Mouse (Mus musculus) lung, postnatal 0 days (tissue): ENCODE results near the gene Myo1e. TPM values are rescaled to one million over a fixed set of nuclear protein-coding genes. Genes with fewer than 3 reads are reported as not detected.

ENCODE experiments used
- ATAC-seq: fragments of 200-750 bp; cut with Nextera tagmentation; 2 replicates; pipeline ENCODE4 v1.8.0; 2017; ENCODE audit warnings: moderate library complexity
- DNase-seq: peaks from one replicate; pipeline ENCODE4 v3.0.0-alpha.2; 2016; ENCODE audit warnings: low spot score
- H3K27ac ChIP-seq: fragments of 300-500 bp; sonication (generic); 2 replicates; pipeline ENCODE4 v1.5.1; 2014; ENCODE audit warnings: antibody characterized with exemption, mild to moderate bottlenecking, low read length, mixed read lengths
- H3K27me3 ChIP-seq: fragments of 300-500 bp; sonication (generic); replicated peaks from 2 replicates; pipeline ENCODE4 v1.6.1; 2014; ENCODE audit warnings: low read length, mixed read lengths; ENCODE audit not compliant: insufficient read depth
- H3K36me3 ChIP-seq: fragments of 300-500 bp; sonication (generic); 2 replicates; pipeline ENCODE4 v1.6.1; 2014; ENCODE audit warnings: low read length, mixed read lengths; ENCODE audit not compliant: insufficient read depth
- H3K4me1 ChIP-seq: fragments of 300-500 bp; sonication (generic); 2 replicates; pipeline ENCODE4 v1.6.1; 2014; ENCODE audit warnings: antibody characterized with exemption, low read depth, low read length, mixed read lengths; ENCODE audit not compliant: insufficient read depth
- H3K4me2 ChIP-seq: fragments of 300-500 bp; sonication (generic); replicated peaks from 2 replicates; pipeline ENCODE4 v1.6.1; 2014; ENCODE audit warnings: low read depth, mild to moderate bottlenecking, low read length, moderate library complexity, mixed read lengths
- H3K4me3 ChIP-seq: fragments of 300-500 bp; sonication (generic); 2 replicates; pipeline ENCODE4 v1.5.1; 2014; ENCODE audit warnings: low read depth, low read length
- H3K9ac ChIP-seq: fragments of 300-500 bp; sonication (generic); replicated peaks from 2 replicates; pipeline ENCODE4 v1.6.1; 2014; ENCODE audit warnings: low read depth, mild to moderate bottlenecking
- H3K9me3 ChIP-seq: fragments of 300-500 bp; sonication (generic); 2 replicates; pipeline ENCODE4 v1.6.1; 2016; ENCODE audit warnings: low read length, mixed read lengths
- CTCF ChIP-seq: IDR thresholded peaks from 2 replicates; pipeline ENCODE4 v1.5.1; 2016; ENCODE audit warnings: antibody characterized with exemption, mild to moderate bottlenecking
- EP300 ChIP-seq: IDR thresholded peaks from 2 replicates; pipeline ENCODE4 v1.6.1; 2016; ENCODE audit warnings: antibody characterized with exemption, mild to moderate bottlenecking, control low read depth
- WGBS: fragments of 180-500 bp; shearing (Covaris S2); extraction: QIAGEN DNeasy Blood & Tissue Kit; methylation state at CpG from one replicate; pipeline ENCODE4 v1.1.7; 2014; 5-methylcytosine and 5-hydroxymethylcytosine counted together
- polyA plus RNA-seq: library from polyadenylated mRNA; unstranded; fragments of >200 nt; fragmentation: Nextera tagmentation; extraction: Ambion mirVana; gene quantifications from 2 replicates; pipeline ENCODE4 v1.2.1, GENCODE M21; 2015

The Myo1e gene
- polyA plus RNA-seq, 1 experiment from 2014 or later: 36.0 TPM

DNA sequence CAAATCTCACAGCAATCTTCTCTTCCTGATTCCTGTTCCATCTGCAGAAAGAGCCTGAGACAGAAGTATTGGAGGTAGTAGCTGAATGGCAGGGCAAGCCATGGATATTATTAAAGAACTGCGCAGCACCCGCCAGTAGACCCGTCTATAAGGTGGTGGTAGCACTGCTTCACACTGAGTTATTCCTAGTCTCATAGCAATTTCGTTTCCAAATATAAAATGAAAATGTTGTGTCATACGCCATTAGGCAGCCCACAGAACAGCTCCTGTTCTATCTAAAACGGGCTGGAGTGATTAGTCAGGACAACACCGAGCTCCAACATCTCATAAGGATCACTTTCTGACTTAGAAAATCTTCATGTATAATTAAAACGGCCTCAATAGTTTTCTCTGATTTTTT lies 157.6 kb downstream of the Myo1e start:
- no peak for TF ChIP-seq EP300
- no peak for TF ChIP-seq CTCF
- H3K27ac ChIP-seq: no peak overlapping the region
- no peaks in the 10 kb centered on the region for H3K27me3 ChIP-seq
- peaks cover 42% of the 10 kb centered on the region; the same call in 1 of the 2 replicates for H3K36me3 ChIP-seq
- no peak overlapping the region for H3K4me2 ChIP-seq
- WGBS: 91% methylated on average over 8 of the region's 8 CpGs
- ATAC-seq (no peak), DNase-seq (no peak)
- no peak overlapping the region for H3K9ac ChIP-seq
- H3K9me3 ChIP-seq: no peaks in the 10 kb centered on the region
- H3K4me3 ChIP-seq: no peak overlapping the region
- H3K4me1 ChIP-seq: no peaks in the 10 kb centered on the region

GRCm38 (mm10) chr9:70365915-70366314 lies 158.8 kb downstream of the Myo1e start:
- ATAC-seq (no peak), DNase-seq (no peak)
- H3K4me2 ChIP-seq: no peak overlapping the region
- H3K9me3 ChIP-seq: no peaks in the 10 kb centered on the region
- TF ChIP-seq CTCF: no peak
- no peak for TF ChIP-seq EP300
- H3K4me1 ChIP-seq: no peaks in the 10 kb centered on the region
- no peak overlapping the region for H3K9ac ChIP-seq
- no peaks in the 10 kb centered on the region for H3K27me3 ChIP-seq
- H3K4me3 ChIP-seq: no peak overlapping the region
- H3K27ac ChIP-seq: no peak overlapping the region
- peaks cover 53% of the 10 kb centered on the region for H3K36me3 ChIP-seq
- 84% methylated on average over 2 of the region's 2 CpGs for WGBS

DNA sequence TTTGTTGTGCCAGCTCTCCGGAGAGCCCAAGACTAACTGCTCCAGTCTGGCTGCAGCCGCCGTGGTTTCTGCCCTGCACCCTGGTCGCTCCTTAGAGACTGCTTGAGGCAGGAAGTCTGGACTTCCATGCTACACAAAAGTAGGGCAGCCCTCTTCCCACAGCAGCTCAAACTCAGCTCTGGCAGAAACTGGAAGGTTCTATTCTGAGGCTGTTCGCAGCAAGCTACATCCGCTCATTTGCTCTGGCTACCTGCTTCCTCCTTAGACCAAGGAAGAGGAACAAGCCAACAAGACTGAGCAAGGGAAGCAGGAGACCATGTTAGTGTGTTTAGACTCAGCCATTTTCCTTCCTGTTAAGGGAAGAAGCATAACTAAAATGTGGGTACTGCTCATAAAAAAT lies 159.7 kb downstream of the Myo1e start:
- Histone ChIP-seq H3K9me3 (no peaks in the 10 kb centered on the region), H3K27me3 (no peaks in the 10 kb centered on the region), H3K4me1 (no peaks in the 10 kb centered on the region), H3K36me3 (peaks cover 53% of the 10 kb centered on the region), H3K4me2 (no peak overlapping the region), H3K9ac (no peak overlapping the region), H3K4me3 (no peak overlapping the region), H3K27ac (no peak overlapping the region)
- DNase-seq (no peak), ATAC-seq (no peak)
- TF ChIP-seq EP300 (no peak), CTCF (no peak)
- WGBS: 83% methylated on average over 6 of the region's 6 CpGs

DNA sequence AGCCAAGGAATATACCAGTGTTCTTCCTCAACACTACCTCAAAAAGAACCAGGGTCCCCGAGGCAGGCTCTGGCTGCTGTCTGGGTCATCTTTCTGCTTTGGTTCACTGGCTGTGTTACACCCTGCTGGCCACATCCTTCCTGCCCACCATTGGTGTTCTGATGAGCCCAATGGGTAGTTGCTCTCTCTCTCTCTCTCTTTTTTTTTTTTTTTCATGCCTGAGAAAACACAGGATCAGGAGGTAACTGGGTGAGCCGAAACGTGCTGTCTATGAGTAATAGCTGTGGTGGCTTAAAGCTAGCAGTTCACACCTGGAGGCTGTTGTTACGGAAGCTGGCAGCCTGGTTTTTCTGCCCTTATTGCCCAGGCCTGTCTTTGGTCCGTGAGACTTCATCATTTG lies 164.5 kb downstream of the Myo1e start:
- H3K4me2 ChIP-seq: no peak overlapping the region
- no peak for TF ChIP-seq EP300
- no peak for TF ChIP-seq CTCF
- H3K9me3 ChIP-seq: no peaks in the 10 kb centered on the region
- no peaks in the 10 kb centered on the region for H3K27me3 ChIP-seq
- no peaks in the 10 kb centered on the region for H3K4me1 ChIP-seq
- H3K4me3 ChIP-seq: no peak overlapping the region
- WGBS: 77% methylated on average over 5 of the region's 5 CpGs
- H3K9ac ChIP-seq: no peak overlapping the region
- DNase-seq: no peak
- peaks cover 40% of the 10 kb centered on the region for H3K36me3 ChIP-seq
- ATAC-seq: no peak
- H3K27ac ChIP-seq: no peak overlapping the region

- Histone ChIP-seq H3K9ac (no peak overlapping the region), H3K27ac (no peak overlapping the region), H3K4me1 (no peaks in the 10 kb centered on the region), H3K4me2 (no peak overlapping the region), H3K36me3 (peaks cover 32% of the 10 kb centered on the region), H3K9me3 (no peaks in the 10 kb centered on the region), H3K27me3 (no peaks in the 10 kb centered on the region), H3K4me3 (no peak overlapping the region)
- WGBS: 84% methylated on average over 7 of the region's 7 CpGs
- no peak for DNase-seq
- no peak for ATAC-seq
- TF ChIP-seq CTCF (no peak), EP300 (no peak)
Observed at GRCm38 (mm10) chr9:70379502-70380467, 172.6 kb downstream of the Myo1e start.

- Histone ChIP-seq H3K9ac (no peak overlapping the region), H3K9me3 (no peaks in the 10 kb centered on the region), H3K27me3 (no peaks in the 10 kb centered on the region), H3K4me3 (no peak overlapping the region), H3K27ac (no peak overlapping the region), H3K36me3 (peaks cover 34% of the 10 kb centered on the region), H3K4me1 (no peaks in the 10 kb centered on the region), H3K4me2 (no peak overlapping the region)
- DNase-seq (no peak), ATAC-seq (no peak)
- WGBS: 64% methylated on average over 12 of the region's 12 CpGs
- TF ChIP-seq CTCF: no peak
- no peak for TF ChIP-seq EP300
Observed at GRCm38 (mm10) chr9:70382091-70382490, 174.9 kb downstream of the Myo1e start.
